In genomic region chr15:68866471-68866870, GRCm38 (mm10) we compare ENCODE assay signal across 17 mouse cellular contexts.
"Had no signal": no experiment of that assay in that cellular context is flagged by ENCODE, and none has a peak within 500 bp of the region (broad histone marks: within the 10 kb centered on the region; RNA-seq: fewer than 3 reads in every experiment).

No protein-coding gene starts in this region.

- DNase-seq: left cerebral cortex, postnatal 4 days; liver; liver, embryonic 13.5 days; liver, postnatal 0 days; lung, adult 18-20 months; lung, adult 2 months; lung, embryonic 14.5 days; lung, postnatal 10 days; lung, postnatal 14 days; lung, postnatal 36 days; lung, postnatal 4 days; midbrain, embryonic 14.5 days had no signal

- ATAC-seq: liver, embryonic 12.5 days; liver, postnatal 0 days; lung, postnatal 0 days; midbrain, embryonic 13.5 days; midbrain, embryonic 15.5 days; midbrain, embryonic 16.5 days had no signal
